Mouse (Mus musculus): Measurements from ENCODE around the gene Bcan.

DNA sequence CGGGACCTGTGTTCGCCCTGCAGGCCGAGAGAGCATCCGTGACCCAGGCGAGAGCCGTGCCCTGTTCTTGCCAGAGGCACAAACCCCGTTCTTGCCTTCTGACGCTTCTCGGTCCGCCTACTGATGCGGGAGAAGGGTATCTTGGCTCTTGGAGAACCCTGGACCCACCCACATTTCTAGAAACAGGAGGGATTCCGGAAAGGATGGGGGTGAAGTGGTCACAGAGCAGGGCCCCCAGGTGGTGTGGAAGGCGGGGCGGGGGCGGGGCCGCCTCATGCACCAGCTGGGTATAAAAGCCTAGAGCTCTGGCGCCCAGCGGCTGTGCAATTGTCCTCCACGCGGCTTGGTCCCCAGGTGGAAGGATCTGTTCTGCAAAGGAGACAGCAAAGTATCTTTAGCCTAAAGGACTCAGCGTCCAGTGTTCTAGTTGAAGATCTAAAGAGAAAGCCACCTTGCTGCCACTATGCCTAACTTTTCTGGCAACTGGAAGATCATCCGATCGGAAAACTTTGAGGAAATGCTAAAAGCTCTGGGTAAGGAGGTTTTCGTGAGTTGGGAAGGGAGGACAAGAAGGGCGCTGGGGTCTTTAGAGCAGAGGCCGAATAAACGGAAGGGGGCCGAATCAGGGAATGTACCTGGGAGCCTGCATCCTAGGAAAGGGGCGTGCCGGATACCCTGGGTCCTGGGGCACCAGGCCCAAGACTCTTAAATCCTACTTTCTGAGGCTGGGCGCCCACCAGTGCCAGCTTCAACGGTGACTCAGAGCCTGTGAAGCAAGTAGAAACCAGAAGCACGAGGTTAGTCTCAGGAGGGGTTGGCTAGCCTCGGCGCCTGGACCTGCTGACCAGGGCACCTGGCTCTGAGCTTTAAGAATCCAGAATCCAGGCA lies 51.4 kb downstream of the Bcan start, which contains the start of gene Crabp2:
- TF ChIP-seq ZNF384 (IDR thresholded peaks at IDR 0.05; ENCODE audit: low read depth, low read length) (no peak), MAFK (IDR thresholded peaks at IDR 0.05; ENCODE audit: insufficient read depth, low read depth, low read length) (no peak), CHD2 (IDR thresholded peaks at IDR 0.05; ENCODE audit: low read depth, low read length) (no peak)

Measured in ES-E14 (cell line).